Mouse (Mus musculus) CD4-positive naive resting alpha-beta T cell, adult 76 days (primary cell): ENCODE measurements around the gene Ripply2. TPM values are rescaled to one million over a fixed set of nuclear protein-coding genes. Genes with fewer than 3 reads are reported as not detected.

Source experiments
- total RNA-seq: library from RNA; stranded (reverse); gene quantifications from one replicate; pipeline ENCODE4 v1.2.4, GENCODE M21; 2023

The Ripply2 gene
- not detected for total RNA-seq

DNA sequence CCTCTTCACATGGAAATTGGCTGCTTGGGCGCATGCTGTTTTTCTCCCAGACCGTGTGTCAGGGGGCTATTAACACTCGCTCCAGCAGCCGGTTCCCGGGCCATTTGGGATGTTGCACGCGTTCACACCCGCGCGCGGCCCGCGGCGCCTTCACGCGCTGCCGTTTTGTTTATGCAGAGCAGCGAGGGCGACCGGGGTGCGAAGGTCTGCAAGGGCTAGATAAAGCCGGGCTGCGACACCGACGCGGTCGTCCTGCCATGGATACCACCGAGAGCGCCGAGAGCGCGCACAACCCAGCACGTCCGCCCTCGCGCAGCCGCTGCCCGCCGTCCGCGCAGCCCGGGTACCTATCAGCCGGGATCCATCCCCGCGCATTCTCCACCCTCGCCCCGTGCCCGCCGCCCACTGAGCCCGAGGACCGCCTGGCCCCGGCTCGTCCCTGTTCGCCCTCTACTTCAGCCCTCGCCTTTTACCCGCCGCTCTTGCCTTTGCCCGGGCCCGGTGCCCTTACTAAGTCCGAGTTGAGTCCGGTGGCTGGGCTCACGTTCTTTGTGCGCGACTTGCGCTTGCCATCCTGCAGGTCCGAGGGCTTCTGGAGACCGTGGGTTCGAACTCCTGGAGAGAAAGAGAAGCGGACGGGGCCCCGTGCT is at the start of gene Ripply2:
Ripply2 (plus strand) TSS at position 250 of the 650 bp plus-strand sequence.

DNA sequence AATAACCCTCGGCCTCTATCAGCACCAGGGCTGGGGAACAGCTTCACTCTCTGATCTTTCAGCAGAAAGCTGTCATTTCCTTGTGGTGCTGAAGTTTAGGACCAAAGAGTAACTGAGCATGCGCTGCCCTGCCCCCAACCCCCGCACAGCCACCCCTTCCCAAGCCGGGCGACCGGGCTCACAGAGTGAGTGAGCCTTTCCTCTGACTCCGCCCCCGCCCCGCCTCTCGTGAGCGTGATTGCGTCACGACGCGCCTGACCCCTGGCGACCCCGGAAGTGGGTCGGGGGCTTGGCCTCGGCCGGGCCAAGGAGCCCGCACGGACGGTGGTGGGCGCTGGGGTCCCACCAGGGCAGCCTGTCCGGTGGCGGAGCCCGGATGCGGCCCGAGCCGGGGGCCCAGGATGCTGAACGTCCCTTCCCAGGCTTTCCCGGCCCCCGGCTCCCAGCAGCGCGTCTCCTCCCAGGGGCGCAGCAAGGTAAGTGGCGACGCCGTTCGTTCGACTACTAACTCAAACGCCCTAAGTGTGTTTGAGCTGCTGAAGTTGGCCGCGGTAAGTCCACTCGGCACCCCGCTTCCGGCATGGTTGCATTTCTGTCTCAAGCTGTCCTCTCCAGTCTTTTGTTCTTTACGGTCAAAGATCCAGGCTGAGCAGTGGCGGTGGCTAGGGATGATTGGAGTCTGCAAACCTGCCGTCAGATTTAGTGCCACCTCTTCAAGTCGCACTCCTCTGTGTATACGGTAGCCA is 6.6 kb downstream of the Ripply2 start, which contains the start of gene Cyb5r4:
Cyb5r4 (plus strand) TSS at position 237 of the 746 bp plus-strand sequence.

Other genes starting within 250 kb of the Ripply2 start
- not detected for gene Snap91, start 134.9 kb upstream of the Ripply2 start, total RNA-seq
- 53.6 TPM for gene Cyb5r4, start 6.5 kb downstream of the Ripply2 start, total RNA-seq
- not detected for gene Mrap2, start 128.8 kb downstream of the Ripply2 start, total RNA-seq
- gene Cep162, start 240.0 kb downstream of the Ripply2 start, total RNA-seq = 11.8 TPM